Mouse (Mus musculus) lung, embryonic 16.5 days (tissue): ENCODE data around the gene Abhd8. TPM values are rescaled to one million over a fixed set of nuclear protein-coding genes. Genes with fewer than 3 reads are reported as not detected.
A peak's percentile ranks its signal among the peaks of the same experiment; 100 is the strongest.

Experiments
- ATAC-seq: fragments of 200-750 bp; cut with Nextera tagmentation; 2 replicates; pipeline ENCODE4 v1.8.0; 2017; ENCODE audit warnings: low read depth, mild to moderate bottlenecking, moderate library complexity
- H3K27ac ChIP-seq: fragments of 300-500 bp; sonication (generic); 2 replicates; pipeline ENCODE4 v1.5.1; 2014; ENCODE audit warnings: mild to moderate bottlenecking, control low read depth, low read length
- H3K27me3 ChIP-seq: fragments of 300-500 bp; sonication (generic); 2 replicates; pipeline ENCODE4 v1.6.1; 2014; ENCODE audit warnings: low read depth, low read length, mixed read lengths; ENCODE audit not compliant: control insufficient read depth, insufficient read depth
- H3K36me3 ChIP-seq: fragments of 300-500 bp; sonication (generic); 2 replicates; pipeline ENCODE4 v1.6.1; 2014; ENCODE audit warnings: low read length; ENCODE audit not compliant: control insufficient read depth, insufficient read depth
- H3K4me1 ChIP-seq: fragments of 300-500 bp; sonication (generic); replicated peaks from 2 replicates; pipeline ENCODE4 v1.6.1; 2014; ENCODE audit warnings: low read length, mixed read lengths; ENCODE audit not compliant: control insufficient read depth, insufficient read depth
- H3K4me2 ChIP-seq: fragments of 300-500 bp; sonication (generic); 2 replicates; pipeline ENCODE4 v1.6.1; 2014; ENCODE audit warnings: low read depth, low read length, control low read depth
- H3K4me3 ChIP-seq: fragments of 300-500 bp; sonication (generic); 2 replicates; pipeline ENCODE4 v1.5.1; 2014; ENCODE audit warnings: mild to moderate bottlenecking, low read length, control low read depth
- H3K9ac ChIP-seq: fragments of 300-500 bp; sonication (generic); 2 replicates; pipeline ENCODE4 v1.6.1; 2014; ENCODE audit warnings: low read length, control low read depth
- H3K9me3 ChIP-seq: fragments of 300-500 bp; sonication (generic); 2 replicates; pipeline ENCODE4 v1.6.1; 2016; ENCODE audit warnings: low read length; ENCODE audit not compliant: control insufficient read depth
- WGBS: fragments of 180-500 bp; shearing (Covaris S2); extraction: QIAGEN DNeasy Blood & Tissue Kit; methylation state at CpG from one replicate; pipeline ENCODE4 v1.1.7; 2014; 5-methylcytosine and 5-hydroxymethylcytosine counted together
- polyA plus RNA-seq: library from polyadenylated mRNA; unstranded; fragments of >200 nt; fragmentation: Nextera tagmentation; extraction: Ambion mirVana; gene quantifications from 2 replicates; pipeline ENCODE4 v1.2.1, GENCODE M21; 2015

Abhd8 gene
- polyA plus RNA-seq, 1 experiment from 2014 or later = 37.8 TPM

GRCm38 (mm10) chr8:71497881-71498501, 34.5 kb upstream of the Abhd8 start:
- peak; percentile 1; the same call in 1 of the 2 replicates for ATAC-seq
- peaks cover 44% of the 10 kb centered on the region for H3K4me1 ChIP-seq
- peak overlapping the region; percentile 68 for H3K27ac ChIP-seq
- H3K36me3 ChIP-seq = peaks cover 3% of the 10 kb centered on the region; the same call in 1 of the 2 replicates
- 24% methylated on average over 15 of the region's 15 CpGs for WGBS
- peak overlapping the region; percentile 6; the same call in 1 of the 2 replicates for H3K9ac ChIP-seq
- H3K9me3 ChIP-seq = no peaks in the 10 kb centered on the region
- H3K4me2 ChIP-seq = no peak overlapping the region
- no peaks in the 10 kb centered on the region for H3K27me3 ChIP-seq
- H3K4me3 ChIP-seq = no peak overlapping the region

GRCm38 (mm10) chr8:71497077-71497645, 33.7 kb upstream of the Abhd8 start:
- Histone ChIP-seq H3K4me2 (no peak overlapping the region), H3K27me3 (no peaks in the 10 kb centered on the region), H3K27ac (peak overlapping the region; percentile 80), H3K9ac (0 out of 2 replicates have a peak overlapping the region, but pooled peaks have one; percentile 6), H3K4me3 (no peak overlapping the region), H3K9me3 (no peaks in the 10 kb centered on the region), H3K36me3 (peaks cover 10% of the 10 kb centered on the region), H3K4me1 (peaks cover 44% of the 10 kb centered on the region)
- 85% methylated on average over 1 of the region's 1 CpGs for WGBS
- ATAC-seq = no peak

GRCm38 (mm10) chr8:71496481-71496880, 33.0 kb upstream of the Abhd8 start:
- peak; percentile 57 for ATAC-seq
- Histone ChIP-seq H3K36me3 (peaks cover 11% of the 10 kb centered on the region), H3K9me3 (no peaks in the 10 kb centered on the region), H3K4me3 (no peak overlapping the region), H3K9ac (no peak overlapping the region), H3K27ac (peak overlapping the region; percentile 80), H3K27me3 (no peaks in the 10 kb centered on the region), H3K4me1 (peaks cover 44% of the 10 kb centered on the region), H3K4me2 (no peak overlapping the region)
- 23% methylated on average over 11 of the region's 11 CpGs for WGBS

GRCm38 (mm10) chr8:71495811-71496210, 32.4 kb upstream of the Abhd8 start:
- Histone ChIP-seq H3K9ac (no peak overlapping the region), H3K4me3 (no peak overlapping the region), H3K36me3 (peaks cover 13% of the 10 kb centered on the region), H3K27ac (peak overlapping the region; percentile 73), H3K4me1 (peaks cover 44% of the 10 kb centered on the region), H3K4me2 (no peak overlapping the region), H3K9me3 (no peaks in the 10 kb centered on the region), H3K27me3 (no peaks in the 10 kb centered on the region)
- ATAC-seq = no peak
- whole genome bisulfite sequencing = 57% methylated on average over 5 of the region's 5 CpGs

- H3K9me3 ChIP-seq = no peaks in the 10 kb centered on the region
- peak overlapping the region; percentile 73 for H3K27ac ChIP-seq
- H3K9ac ChIP-seq = 0 out of 2 replicates have a peak overlapping the region, but pooled peaks have one; percentile 14
- ATAC-seq = peak; percentile 66
- H3K4me3 ChIP-seq = no peak overlapping the region
- H3K4me2 ChIP-seq = peak overlapping the region; percentile 33
- H3K4me1 ChIP-seq = peaks cover 44% of the 10 kb centered on the region
- H3K36me3 ChIP-seq = peaks cover 14% of the 10 kb centered on the region
- WGBS = 11% methylated on average over 16 of the region's 16 CpGs
- H3K27me3 ChIP-seq = no peaks in the 10 kb centered on the region
Observed at GRCm38 (mm10) chr8:71495039-71495438, 31.6 kb upstream of the Abhd8 start.

- ATAC-seq = peak; percentile 88
- H3K9me3 ChIP-seq = no peaks in the 10 kb centered on the region
- H3K4me2 ChIP-seq = peak overlapping the region; percentile 96
- H3K27me3 ChIP-seq = no peaks in the 10 kb centered on the region
- WGBS = under 1% methylated on average over 22 of the region's 22 CpGs
- H3K36me3 ChIP-seq = peaks cover 11% of the 10 kb centered on the region
- H3K4me1 ChIP-seq = peaks cover 16% of the 10 kb centered on the region
- H3K27ac ChIP-seq = peak overlapping the region; percentile 94
- H3K9ac ChIP-seq = peak overlapping the region; percentile 84
- H3K4me3 ChIP-seq = peak overlapping the region; percentile 93
Observed at GRCm38 (mm10) chr8:71488454-71488853, 25.0 kb upstream of the Abhd8 start.

GRCm38 (mm10) chr8:71487691-71488445, 24.4 kb upstream of the Abhd8 start, which contains the start of gene Gtpbp3:
Gtpbp3 (plus strand) TSS chr8:71488103.
- ATAC-seq = peak; percentile 61
- peak within 1 kb of the TSS; percentile 93 for H3K4me3 ChIP-seq
- H3K27ac ChIP-seq = peak within 1 kb of the TSS; percentile 94
- under 1% methylated on average over 33 of the region's 33 CpGs for WGBS
- peak within 1 kb of the TSS; percentile 96 for H3K4me2 ChIP-seq
- H3K36me3 ChIP-seq = peaks cover 10% of the 10 kb centered on the region
- H3K4me1 ChIP-seq = peaks cover 16% of the 10 kb centered on the region
- H3K27me3 ChIP-seq = no peaks in the 10 kb centered on the region
- peak within 1 kb of the TSS; percentile 84 for H3K9ac ChIP-seq
- no peaks in the 10 kb centered on the region for H3K9me3 ChIP-seq

- peak overlapping the region; percentile 80 for H3K4me3 ChIP-seq
- peak overlapping the region; percentile 26; the same call in 1 of the 2 replicates for H3K27ac ChIP-seq
- peaks cover 16% of the 10 kb centered on the region for H3K4me1 ChIP-seq
- WGBS = 5% methylated on average over 7 of the region's 7 CpGs
- no peaks in the 10 kb centered on the region for H3K9me3 ChIP-seq
- peak overlapping the region; percentile 82; the same call in 1 of the 2 replicates for H3K4me2 ChIP-seq
- ATAC-seq = peak; percentile 10; the same call in 1 of the 2 replicates
- no peaks in the 10 kb centered on the region for H3K27me3 ChIP-seq
- H3K36me3 ChIP-seq = 0 out of 2 replicates have a peak, but pooled peaks cover 3% of the 10 kb centered on the region
- H3K9ac ChIP-seq = peak overlapping the region; percentile 89
Observed at GRCm38 (mm10) chr8:71486136-71486529, 22.7 kb upstream of the Abhd8 start.
